21 mouse cellular contexts compared by ENCODE assay signal in genomic region chr4:52282458-52282857, GRCm38 (mm10).
A peak's percentile ranks its signal among the peaks of the same experiment; 100 is the strongest.
DNase-seq lines count a peak whose midpoint lies in the region; ATAC-seq and TF ChIP-seq lines count a peak whose summit lies in the region.
"Had no signal": no experiment of that assay in that cellular context is flagged by ENCODE, and none has a peak within 500 bp of the region (broad histone marks: within the 10 kb centered on the region; RNA-seq: fewer than 3 reads in every experiment).

No protein-coding gene starts in this region.

- ATAC-seq in cerebellum, adult (ENCODE audit: insufficient number of reproducible peaks, low FRiP score, low TSS enrichment) = peak; percentile 40; the same call in 1 of the 2 replicates
- ATAC-seq in hindbrain, embryonic 11.5 days (ENCODE audit: low FRiP score) = peak; percentile 35; the same call in 1 of the 2 replicates
- peak; percentile 68; the same call in 1 of the 2 replicates for ATAC-seq in hindbrain, embryonic 15.5 days (ENCODE audit: low FRiP score, low read depth)
- ATAC-seq in midbrain, postnatal 0 days (ENCODE audit: low FRiP score) = no peak
- ATAC-seq: intestine, embryonic 15.5 days; lung, postnatal 0 days had no signal

- H3K36me3 ChIP-seq in hindbrain, embryonic 11.5 days (ENCODE audit: control insufficient read depth, insufficient read depth, low read length) = no peaks in the 10 kb centered on the region
- H3K36me3 ChIP-seq in hindbrain, embryonic 10.5 days = no peaks in the 10 kb centered on the region
- no peaks in the 10 kb centered on the region for H3K36me3 ChIP-seq in hindbrain, embryonic 15.5 days
- no peaks in the 10 kb centered on the region for H3K36me3 ChIP-seq in midbrain, postnatal 0 days (ENCODE audit: insufficient read depth, low read length)
- H3K36me3 ChIP-seq: embryonic facial prominence, embryonic 12.5 days; heart, embryonic 15.5 days; intestine, embryonic 15.5 days had no signal

- DNase-seq in cerebellum, adult 11 months = no peak
- peak; percentile 2 for DNase-seq in hindbrain, embryonic 11.5 days (ENCODE audit: low spot score)
- DNase-seq in hindbrain, embryonic 10.5 days (ENCODE audit: low spot score) = no peak
- peak; percentile 31 for DNase-seq in midbrain, postnatal 0 days (ENCODE audit: low spot score)
- no peak for DNase-seq in lung, adult 2 months
- DNase-seq in right cerebral cortex, postnatal 36 days (ENCODE audit: low spot score in 2 of 2) = no peak
- DNase-seq: adrenal gland, postnatal 25 days; cerebellum, adult 2 months; cerebellum, postnatal 25 days; heart, postnatal 4 days; kidney, adult 8-10 months; kidney, postnatal 14 days; thymus, adult 2 months; thymus, postnatal 4 days had no signal

- H3K4me2 ChIP-seq in hindbrain, embryonic 11.5 days (replicated peaks; ENCODE audit: low read depth, low read length) = no peak overlapping the region
- H3K4me2 ChIP-seq in hindbrain, embryonic 15.5 days = no peak overlapping the region
- no peak overlapping the region for H3K4me2 ChIP-seq in midbrain, postnatal 0 days (ENCODE audit: low read depth, low read length, poor library complexity, severe bottlenecking)
- H3K4me2 ChIP-seq: embryonic facial prominence, embryonic 12.5 days; heart, embryonic 15.5 days; intestine, embryonic 15.5 days had no signal

- no peak overlapping the region for H3K27ac ChIP-seq in hindbrain, embryonic 11.5 days (ENCODE audit: low read depth, low read length)
- no peak overlapping the region for H3K27ac ChIP-seq in hindbrain, embryonic 10.5 days
- no peak overlapping the region; the same call in 1 of the 2 replicates for H3K27ac ChIP-seq in hindbrain, embryonic 15.5 days (replicated peaks)
- H3K27ac ChIP-seq in midbrain, postnatal 0 days (ENCODE audit: low read depth, low read length) = no peak overlapping the region
- H3K27ac ChIP-seq: embryonic facial prominence, embryonic 12.5 days; heart, embryonic 15.5 days; intestine, embryonic 15.5 days; stomach, postnatal 0 days had no signal

- H3K4me1 ChIP-seq in hindbrain, embryonic 11.5 days (replicated peaks; ENCODE audit: control insufficient read depth, insufficient read depth, low read length) = no peaks in the 10 kb centered on the region
- H3K4me1 ChIP-seq in hindbrain, embryonic 10.5 days (replicated peaks) = no peaks in the 10 kb centered on the region
- H3K4me1 ChIP-seq in hindbrain, embryonic 15.5 days (replicated peaks) = peaks cover 4% of the 10 kb centered on the region; the same call in 1 of the 2 replicates
- no peaks in the 10 kb centered on the region for H3K4me1 ChIP-seq in midbrain, postnatal 0 days (ENCODE audit: insufficient read depth, low read length)
- H3K4me1 ChIP-seq in lung, adult 2 months (ENCODE audit: control insufficient read depth, insufficient read depth, low read length) = no peaks in the 10 kb centered on the region
- H3K4me1 ChIP-seq: embryonic facial prominence, embryonic 12.5 days; heart, embryonic 15.5 days; intestine, embryonic 15.5 days had no signal

- no peaks in the 10 kb centered on the region for H3K27me3 ChIP-seq in hindbrain, embryonic 11.5 days (ENCODE audit: control insufficient read depth, insufficient read depth, low read length)
- H3K27me3 ChIP-seq in hindbrain, embryonic 10.5 days (ENCODE audit: insufficient read depth, poor library complexity, severe bottlenecking) = no peaks in the 10 kb centered on the region
- no peaks in the 10 kb centered on the region for H3K27me3 ChIP-seq in hindbrain, embryonic 15.5 days
- H3K27me3 ChIP-seq in midbrain, postnatal 0 days (ENCODE audit: insufficient read depth, low read length) = no peaks in the 10 kb centered on the region
- H3K27me3 ChIP-seq: embryonic facial prominence, embryonic 12.5 days; heart, embryonic 15.5 days; intestine, embryonic 15.5 days had no signal

- no peak overlapping the region for H3K4me3 ChIP-seq in hindbrain, embryonic 11.5 days (ENCODE audit: low read depth, low read length)
- H3K4me3 ChIP-seq in hindbrain, embryonic 10.5 days = no peak overlapping the region
- no peak overlapping the region for H3K4me3 ChIP-seq in hindbrain, embryonic 15.5 days
- H3K4me3 ChIP-seq in midbrain, postnatal 0 days (ENCODE audit: low read depth, low read length) = no peak overlapping the region
- H3K4me3 ChIP-seq in lung, adult 2 months (replicated peaks; ENCODE audit: extremely low read depth, low read depth, low read length) = no peak overlapping the region
- H3K4me3 ChIP-seq: embryonic facial prominence, embryonic 12.5 days; heart, embryonic 15.5 days; intestine, embryonic 15.5 days had no signal

- no peaks in the 10 kb centered on the region for H3K9me3 ChIP-seq in hindbrain, embryonic 11.5 days (ENCODE audit: control insufficient read depth, low read length)
- H3K9me3 ChIP-seq in hindbrain, embryonic 10.5 days = no peaks in the 10 kb centered on the region
- H3K9me3 ChIP-seq in hindbrain, embryonic 15.5 days = no peaks in the 10 kb centered on the region
- no peaks in the 10 kb centered on the region for H3K9me3 ChIP-seq in midbrain, postnatal 0 days (ENCODE audit: low read length)
- H3K9me3 ChIP-seq: embryonic facial prominence, embryonic 12.5 days; heart, embryonic 15.5 days; intestine, embryonic 15.5 days had no signal

- TF ChIP-seq CTCF in midbrain, postnatal 0 days (IDR thresholded peaks at IDR 0.05) = no peak
- no peak for TF ChIP-seq CTCF in lung, adult 2 months (IDR thresholded peaks at IDR 0.05; ENCODE audit: insufficient read depth, low read length)

- no peak overlapping the region for H3K9ac ChIP-seq in hindbrain, embryonic 11.5 days (ENCODE audit: low read depth, low read length)
- H3K9ac ChIP-seq in hindbrain, embryonic 15.5 days = no peak overlapping the region
- no peak overlapping the region for H3K9ac ChIP-seq in midbrain, postnatal 0 days (replicated peaks; ENCODE audit: low read length, poor library complexity, severe bottlenecking)
- H3K9ac ChIP-seq: embryonic facial prominence, embryonic 12.5 days; heart, embryonic 15.5 days; intestine, embryonic 15.5 days had no signal

- TF ChIP-seq POLR2A in lung, adult 2 months (IDR thresholded peaks at IDR 0.05; ENCODE audit: borderline replicate concordance, extremely low read depth, low read depth, low read length) = no peak

- WGBS in hindbrain, embryonic 11.5 days = 32% methylated on average over 3 of the region's 3 CpGs
- 52% methylated on average over 3 of the region's 3 CpGs for WGBS in hindbrain, embryonic 10.5 days
- 15% methylated on average over 3 of the region's 3 CpGs for WGBS in hindbrain, embryonic 15.5 days
- WGBS in midbrain, postnatal 0 days = 20% methylated on average over 3 of the region's 3 CpGs
- 66% methylated on average over 3 of the region's 3 CpGs for WGBS in lung, adult 2 months

Comparison
In these comparisons a context has a peak if more than half of its experiments do, and no peak if none do; other contexts are left out.
1. DNase-seq: peak in hindbrain, embryonic 11.5 days (single experiment) and midbrain, postnatal 0 days (single experiment); none in cerebellum, adult 11 months (single experiment), hindbrain, embryonic 10.5 days (single experiment), lung, adult 2 months (single experiment) and right cerebral cortex, postnatal 36 days (0 of 2).